Mouse (Mus musculus): ENCODE data around the gene Ccnb2. TPM values are rescaled to one million over a fixed set of nuclear protein-coding genes. Genes with fewer than 3 reads are reported as not detected.
A peak's percentile ranks its signal among the peaks of the same experiment; 100 is the strongest.

Gene Ccnb2
- polyA plus RNA-seq, 1 experiment from 2014 or later, result 177 TPM

DNA sequence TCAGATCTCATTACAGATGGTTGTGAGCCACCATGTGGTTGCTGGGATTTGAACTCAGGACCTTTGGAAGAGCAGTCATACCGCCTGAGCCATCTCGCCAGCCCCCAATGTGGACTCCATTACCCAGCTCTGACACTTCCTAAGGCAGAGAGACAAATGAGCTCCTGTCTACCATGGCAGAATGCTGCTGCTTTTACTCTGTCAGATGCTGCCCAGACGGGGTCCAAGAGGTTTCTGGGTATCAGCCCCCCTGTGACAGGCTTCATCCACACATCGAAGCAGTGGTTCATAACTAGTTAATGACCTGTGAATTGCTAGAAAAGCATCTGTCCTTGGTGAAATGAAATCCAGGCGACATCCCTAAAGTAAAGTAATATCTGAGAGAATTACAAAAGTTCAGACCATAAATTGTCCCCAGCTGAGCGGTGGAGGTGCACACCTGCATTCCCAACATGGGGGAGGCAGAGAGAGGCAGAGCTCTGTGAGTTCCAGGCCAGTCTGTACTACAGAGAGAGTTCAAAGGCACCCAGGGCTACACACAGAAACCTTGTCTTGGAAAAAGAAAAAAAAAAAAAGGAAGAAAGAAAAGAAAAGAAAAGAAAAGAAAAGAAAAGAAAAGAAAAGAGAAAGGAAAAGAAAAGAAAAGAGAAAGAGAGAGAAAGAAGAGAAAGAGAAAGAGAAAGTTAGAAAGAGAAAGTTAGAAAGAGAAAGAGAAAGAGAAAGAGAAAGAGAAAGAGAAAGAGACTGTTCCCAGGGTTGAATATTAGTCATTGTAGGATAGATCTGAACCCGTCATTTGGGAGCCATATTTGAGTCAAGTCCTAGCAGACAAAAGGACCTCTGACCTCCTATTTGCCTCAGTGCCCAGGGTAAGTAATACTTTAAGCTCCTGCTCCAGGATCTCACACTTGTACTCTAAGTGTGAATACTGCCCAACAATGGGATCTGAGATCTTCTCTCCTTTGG is 41.6 kb downstream of the Ccnb2 start:
- Histone ChIP-seq H3K27me3 (ENCODE audit: control insufficient read depth, insufficient read depth, low read length) (no peaks in the 10 kb centered on the region), H3K4me1 (ENCODE audit: control insufficient read depth, insufficient read depth, low read length) (no peaks in the 10 kb centered on the region), H3K4me3 (ENCODE audit: low read depth, low read length) (no peak overlapping the region), H3K36me3 (ENCODE audit: control insufficient read depth, insufficient read depth, low read length) (peaks cover 20% of the 10 kb centered on the region), H3K27ac (ENCODE audit: low read length) (no peak overlapping the region), H3K9me3 (ENCODE audit: control insufficient read depth, low read depth, low read length) (no peaks in the 10 kb centered on the region), H3K4me2 (replicated peaks; ENCODE audit: low read depth, low read length) (no peak overlapping the region), H3K9ac (replicated peaks; ENCODE audit: low read depth, low read length) (no peak overlapping the region)
- ATAC-seq (ENCODE audit: insufficient number of reproducible peaks, insufficient read depth, low FRiP score, low read depth), result no peak
- 87% methylated on average over 7 of the region's 7 CpGs for WGBS

DNA sequence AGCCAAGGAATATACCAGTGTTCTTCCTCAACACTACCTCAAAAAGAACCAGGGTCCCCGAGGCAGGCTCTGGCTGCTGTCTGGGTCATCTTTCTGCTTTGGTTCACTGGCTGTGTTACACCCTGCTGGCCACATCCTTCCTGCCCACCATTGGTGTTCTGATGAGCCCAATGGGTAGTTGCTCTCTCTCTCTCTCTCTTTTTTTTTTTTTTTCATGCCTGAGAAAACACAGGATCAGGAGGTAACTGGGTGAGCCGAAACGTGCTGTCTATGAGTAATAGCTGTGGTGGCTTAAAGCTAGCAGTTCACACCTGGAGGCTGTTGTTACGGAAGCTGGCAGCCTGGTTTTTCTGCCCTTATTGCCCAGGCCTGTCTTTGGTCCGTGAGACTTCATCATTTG is 49.7 kb downstream of the Ccnb2 start:
- no peak overlapping the region for H3K4me2 ChIP-seq (replicated peaks; ENCODE audit: low read depth, low read length)
- no peak overlapping the region for H3K9ac ChIP-seq (replicated peaks; ENCODE audit: low read depth, low read length)
- no peak overlapping the region for H3K27ac ChIP-seq (ENCODE audit: low read length)
- 82% methylated on average over 5 of the region's 5 CpGs for WGBS
- no peak overlapping the region for H3K4me3 ChIP-seq (ENCODE audit: low read depth, low read length)
- no peaks in the 10 kb centered on the region for H3K27me3 ChIP-seq (ENCODE audit: control insufficient read depth, insufficient read depth, low read length)
- no peaks in the 10 kb centered on the region for H3K4me1 ChIP-seq (ENCODE audit: control insufficient read depth, insufficient read depth, low read length)
- peaks cover 17% of the 10 kb centered on the region; the same call in 1 of the 2 replicates for H3K36me3 ChIP-seq (ENCODE audit: control insufficient read depth, insufficient read depth, low read length)
- no peaks in the 10 kb centered on the region for H3K9me3 ChIP-seq (ENCODE audit: control insufficient read depth, low read depth, low read length)
- no peak for ATAC-seq (ENCODE audit: insufficient number of reproducible peaks, insufficient read depth, low FRiP score, low read depth)

DNA sequence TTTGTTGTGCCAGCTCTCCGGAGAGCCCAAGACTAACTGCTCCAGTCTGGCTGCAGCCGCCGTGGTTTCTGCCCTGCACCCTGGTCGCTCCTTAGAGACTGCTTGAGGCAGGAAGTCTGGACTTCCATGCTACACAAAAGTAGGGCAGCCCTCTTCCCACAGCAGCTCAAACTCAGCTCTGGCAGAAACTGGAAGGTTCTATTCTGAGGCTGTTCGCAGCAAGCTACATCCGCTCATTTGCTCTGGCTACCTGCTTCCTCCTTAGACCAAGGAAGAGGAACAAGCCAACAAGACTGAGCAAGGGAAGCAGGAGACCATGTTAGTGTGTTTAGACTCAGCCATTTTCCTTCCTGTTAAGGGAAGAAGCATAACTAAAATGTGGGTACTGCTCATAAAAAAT is 54.4 kb downstream of the Ccnb2 start:
- Histone ChIP-seq H3K36me3 (ENCODE audit: control insufficient read depth, insufficient read depth, low read length) (peaks cover 19% of the 10 kb centered on the region), H3K27ac (ENCODE audit: low read length) (no peak overlapping the region), H3K9me3 (ENCODE audit: control insufficient read depth, low read depth, low read length) (no peaks in the 10 kb centered on the region), H3K4me3 (ENCODE audit: low read depth, low read length) (no peak overlapping the region), H3K27me3 (ENCODE audit: control insufficient read depth, insufficient read depth, low read length) (no peaks in the 10 kb centered on the region), H3K4me2 (replicated peaks; ENCODE audit: low read depth, low read length) (no peak overlapping the region), H3K9ac (replicated peaks; ENCODE audit: low read depth, low read length) (no peak overlapping the region), H3K4me1 (ENCODE audit: control insufficient read depth, insufficient read depth, low read length) (no peaks in the 10 kb centered on the region)
- WGBS, result 90% methylated on average over 6 of the region's 6 CpGs
- ATAC-seq (ENCODE audit: insufficient number of reproducible peaks, insufficient read depth, low FRiP score, low read depth), result no peak

DNA sequence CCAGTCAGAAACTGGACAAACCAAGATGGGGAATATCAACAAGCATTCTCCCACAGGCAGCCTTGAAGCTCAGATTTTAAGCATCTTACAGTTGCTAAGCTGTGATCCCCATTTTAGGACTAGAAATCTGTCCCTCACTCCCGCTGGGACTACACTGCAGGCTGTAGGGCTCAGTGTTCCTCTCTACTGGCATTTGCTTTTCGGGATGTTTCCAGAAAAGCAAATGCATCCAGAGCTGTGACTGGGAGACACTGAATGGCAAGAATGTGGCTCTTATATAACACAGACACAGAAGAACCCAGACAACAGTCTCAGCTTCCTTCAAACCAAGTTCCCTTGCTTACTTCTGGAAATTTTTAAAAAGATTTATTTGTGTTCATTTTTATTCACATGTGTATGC is 55.4 kb downstream of the Ccnb2 start:
- WGBS, result 82% methylated on average over 2 of the region's 2 CpGs
- no peak for ATAC-seq (ENCODE audit: insufficient number of reproducible peaks, insufficient read depth, low FRiP score, low read depth)

DNA sequence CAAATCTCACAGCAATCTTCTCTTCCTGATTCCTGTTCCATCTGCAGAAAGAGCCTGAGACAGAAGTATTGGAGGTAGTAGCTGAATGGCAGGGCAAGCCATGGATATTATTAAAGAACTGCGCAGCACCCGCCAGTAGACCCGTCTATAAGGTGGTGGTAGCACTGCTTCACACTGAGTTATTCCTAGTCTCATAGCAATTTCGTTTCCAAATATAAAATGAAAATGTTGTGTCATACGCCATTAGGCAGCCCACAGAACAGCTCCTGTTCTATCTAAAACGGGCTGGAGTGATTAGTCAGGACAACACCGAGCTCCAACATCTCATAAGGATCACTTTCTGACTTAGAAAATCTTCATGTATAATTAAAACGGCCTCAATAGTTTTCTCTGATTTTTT is 56.6 kb downstream of the Ccnb2 start:
- Histone ChIP-seq H3K36me3 (ENCODE audit: control insufficient read depth, insufficient read depth, low read length) (peaks cover 17% of the 10 kb centered on the region), H3K9me3 (ENCODE audit: control insufficient read depth, low read depth, low read length) (no peaks in the 10 kb centered on the region), H3K4me1 (ENCODE audit: control insufficient read depth, insufficient read depth, low read length) (no peaks in the 10 kb centered on the region), H3K27ac (ENCODE audit: low read length) (no peak overlapping the region), H3K4me2 (replicated peaks; ENCODE audit: low read depth, low read length) (no peak overlapping the region), H3K4me3 (ENCODE audit: low read depth, low read length) (no peak overlapping the region), H3K27me3 (ENCODE audit: control insufficient read depth, insufficient read depth, low read length) (no peaks in the 10 kb centered on the region), H3K9ac (replicated peaks; ENCODE audit: low read depth, low read length) (no peak overlapping the region)
- 91% methylated on average over 8 of the region's 8 CpGs for WGBS
- no peak for ATAC-seq (ENCODE audit: insufficient number of reproducible peaks, insufficient read depth, low FRiP score, low read depth)

More for the DNA sequence above, 55.4 kb downstream of the Ccnb2 start:
- Histone ChIP-seq H3K9ac (replicated peaks; ENCODE audit: low read depth, low read length) (no peak overlapping the region), H3K27ac (ENCODE audit: low read length) (no peak overlapping the region), H3K4me3 (ENCODE audit: low read depth, low read length) (no peak overlapping the region), H3K36me3 (ENCODE audit: control insufficient read depth, insufficient read depth, low read length) (peaks cover 19% of the 10 kb centered on the region), H3K27me3 (ENCODE audit: control insufficient read depth, insufficient read depth, low read length) (no peaks in the 10 kb centered on the region), H3K9me3 (ENCODE audit: control insufficient read depth, low read depth, low read length) (no peaks in the 10 kb centered on the region), H3K4me2 (replicated peaks; ENCODE audit: low read depth, low read length) (no peak overlapping the region), H3K4me1 (ENCODE audit: control insufficient read depth, insufficient read depth, low read length) (no peaks in the 10 kb centered on the region)

DNA sequence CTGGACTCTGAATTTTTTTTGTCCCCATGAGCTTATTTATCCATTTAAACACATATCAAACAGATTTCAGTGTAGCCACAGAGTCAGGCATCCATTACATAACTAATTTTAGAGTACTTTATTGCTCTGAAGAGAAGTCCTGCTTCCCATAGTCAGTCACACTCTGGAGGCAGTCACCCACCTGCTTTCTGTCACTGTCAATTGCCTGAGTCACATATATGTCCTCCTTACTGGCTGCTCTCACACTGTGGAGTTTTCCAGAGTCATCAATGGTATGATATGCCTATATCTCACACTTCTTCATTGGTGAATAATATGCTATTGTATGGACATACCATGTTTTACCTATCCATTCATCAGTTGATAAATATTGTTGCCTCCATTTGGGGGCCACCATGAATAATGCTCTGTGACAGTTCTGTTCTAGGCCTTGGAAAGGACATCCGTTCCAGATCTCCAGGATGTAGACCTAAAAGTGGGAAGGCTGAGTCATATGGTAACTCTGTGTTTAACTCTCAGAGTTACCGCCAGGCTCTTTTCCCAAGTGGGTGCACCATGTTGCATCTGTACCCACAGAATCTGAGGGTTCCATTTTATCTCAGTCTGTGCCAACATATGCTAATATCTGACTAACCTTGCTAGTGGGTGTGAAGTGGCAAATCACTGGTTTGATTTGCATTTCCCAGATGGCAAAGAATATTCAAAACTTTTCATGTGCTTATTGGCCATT is 61.8 kb downstream of the Ccnb2 start:
- WGBS, result 92% methylated on average over 2 of the region's 2 CpGs
- Histone ChIP-seq H3K4me3 (ENCODE audit: low read depth, low read length) (no peak overlapping the region), H3K4me1 (ENCODE audit: control insufficient read depth, insufficient read depth, low read length) (no peaks in the 10 kb centered on the region), H3K36me3 (ENCODE audit: control insufficient read depth, insufficient read depth, low read length) (peaks cover 6% of the 10 kb centered on the region), H3K9ac (replicated peaks; ENCODE audit: low read depth, low read length) (no peak overlapping the region), H3K27ac (ENCODE audit: low read length) (no peak overlapping the region), H3K27me3 (ENCODE audit: control insufficient read depth, insufficient read depth, low read length) (no peaks in the 10 kb centered on the region), H3K4me2 (replicated peaks; ENCODE audit: low read depth, low read length) (no peak overlapping the region), H3K9me3 (ENCODE audit: control insufficient read depth, low read depth, low read length) (no peaks in the 10 kb centered on the region)
- ATAC-seq (ENCODE audit: insufficient number of reproducible peaks, insufficient read depth, low FRiP score, low read depth), result no peak

Small RNA genes within 50 kb of the gene (microRNA-seq; reads per million reads assigned to microRNA genes)
- gene Mir5626, result 7.8 reads per million, percentile 17 among the genes with 10 or more reads in this experiment

Other genes starting within 250 kb of the Ccnb2 start
- 23.2 and 30.1 TPM in 2 replicates for gene Myo1e, start 214.2 kb downstream of the Ccnb2 start, polyA plus RNA-seq (2014; fragmentation: Nextera tagmentation; extraction: Ambion mirVana)
- gene Rnf111, start 82.2 kb upstream of the Ccnb2 start, polyA plus RNA-seq (2014; fragmentation: Nextera tagmentation; extraction: Ambion mirVana), result 29.8 and 32.0 TPM in 2 replicates
- gene Sltm, start 121.2 kb upstream of the Ccnb2 start, polyA plus RNA-seq (2014; fragmentation: Nextera tagmentation; extraction: Ambion mirVana), result 69.8 and 74.7 TPM in 2 replicates
- 0.26 and 0.38 TPM in 2 replicates for gene Gm10642, start 234.7 kb upstream of the Ccnb2 start, polyA plus RNA-seq (2014; fragmentation: Nextera tagmentation; extraction: Ambion mirVana)
- gene Mindy2, start 235.6 kb upstream of the Ccnb2 start, polyA plus RNA-seq (2014; fragmentation: Nextera tagmentation; extraction: Ambion mirVana), result 11.3 and 13.2 TPM in 2 replicates

Data from stomach, embryonic 14.5 days (tissue).